Mouse (Mus musculus): ENCODE data around the gene Polm. TPM values are rescaled to one million over a fixed set of nuclear protein-coding genes. Genes with fewer than 3 reads are reported as not detected.

Polm gene
- total and polyA plus RNA-seq, 3 experiments = 5.4 to 18.3 TPM; not detected in 1

DNA sequence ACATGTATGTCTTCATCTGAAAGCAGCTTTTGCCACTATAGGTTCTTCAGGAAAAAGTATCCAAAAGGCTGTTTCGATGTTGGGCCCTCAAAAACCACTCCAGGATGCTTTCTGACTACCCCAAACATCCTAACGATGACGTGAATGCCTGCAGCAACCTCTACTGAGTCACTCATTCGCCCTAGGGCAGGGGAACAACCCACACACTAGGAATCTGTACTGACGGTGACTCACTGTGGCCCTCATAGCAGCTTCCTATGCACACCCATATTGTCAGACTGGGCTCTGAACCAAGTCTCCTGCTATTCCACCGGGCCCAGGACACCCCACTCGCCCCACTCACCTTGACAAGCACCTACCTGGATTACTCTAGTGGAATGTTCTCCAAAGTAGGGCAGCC, 2.8 kb downstream of the Polm start:
- Histone ChIP-seq H3K9me3 (replicated peaks; ENCODE audit: insufficient read depth, low read length) (no peaks in the 10 kb centered on the region), H3K79me2 (ENCODE audit: control insufficient read depth, insufficient read depth, low read length, poor library complexity) (peaks cover 2% of the 10 kb centered on the region; the same call in 1 of the 2 replicates), H3K4me3 (ENCODE audit: control insufficient read depth in 1 of 2, insufficient read depth in 1 of 2, low read depth in 2 of 2, low read length in 2 of 2) (no peak overlapping the region), H3K36me3 (ENCODE audit: control insufficient read depth in 1 of 2, insufficient read depth in 2 of 2, low read length in 2 of 2) (peaks cover 5 to 7% of the 10 kb centered on the region in 2 experiments), H3K27me3 (ENCODE audit: control insufficient read depth in 1 of 2, insufficient read depth in 2 of 2, low read length in 2 of 2) (no peaks in the 10 kb centered on the region), H3K9ac (ENCODE audit: control insufficient read depth, low read depth, low read length, poor library complexity, severe bottlenecking) (no peak overlapping the region), H3K4me1 (ENCODE audit: control insufficient read depth in 1 of 2, insufficient read depth in 2 of 2, low read length in 2 of 2) (peaks cover 5 to 7% of the 10 kb centered on the region in 2 experiments; a peak in 3 of 4 replicates), H3K27ac (ENCODE audit: control insufficient read depth, low read depth, low read length) (no peak overlapping the region)
- TF ChIP-seq ZC3H11A (IDR thresholded peaks at IDR 0.05; ENCODE audit: low read depth, low read length) (no peak), TAL1 (IDR thresholded peaks at IDR 0.05; ENCODE audit: low read length) (no peak), KAT2A (conservative IDR thresholded peaks at IDR 0.05; ENCODE audit: low read depth, low read length) (no peak), POLR2AphosphoS2 (IDR thresholded peaks at IDR 0.05; ENCODE audit: low read length) (no peak), BHLHE40 (IDR thresholded peaks at IDR 0.05; ENCODE audit: borderline replicate concordance, low read depth, low read length) (no peak), MYB (IDR thresholded peaks at IDR 0.05; ENCODE audit: low read depth, low read length) (no peak), CHD1 (IDR thresholded peaks at IDR 0.05; ENCODE audit: low read depth, low read length) (no peak), RCOR1 (IDR thresholded peaks at IDR 0.05; ENCODE audit: low read depth, low read length) (no peak), ZKSCAN1 (IDR thresholded peaks at IDR 0.05; ENCODE audit: low read depth, low read length) (no peak), MAFK (IDR thresholded peaks at IDR 0.05; ENCODE audit: borderline replicate concordance, low read depth, low read length) (no peak), POLR2AphosphoS5 (IDR thresholded peaks at IDR 0.05; ENCODE audit: borderline replicate concordance, low read depth, low read length) (no peak), NELFE (IDR thresholded peaks at IDR 0.05; ENCODE audit: low read depth, low read length) (no peak), MEF2A (IDR thresholded peaks at IDR 0.05; ENCODE audit: extremely low read depth, insufficient replicate concordance, low read depth, low read length, poor library complexity, severe bottlenecking) (no peak), CTCF (IDR thresholded peaks at IDR 0.05 in 2 of 3, conservative IDR thresholded peaks at IDR 0.05 in 1 of 3; ENCODE audit: control insufficient read depth in 1 of 3, insufficient read depth in 1 of 3, low read depth in 2 of 3, low read length in 3 of 3, poor library complexity in 1 of 3, severe bottlenecking in 1 of 3) (no peak)
- DNase-seq (ENCODE audit: low read depth, low spot score) = no peak

DNA sequence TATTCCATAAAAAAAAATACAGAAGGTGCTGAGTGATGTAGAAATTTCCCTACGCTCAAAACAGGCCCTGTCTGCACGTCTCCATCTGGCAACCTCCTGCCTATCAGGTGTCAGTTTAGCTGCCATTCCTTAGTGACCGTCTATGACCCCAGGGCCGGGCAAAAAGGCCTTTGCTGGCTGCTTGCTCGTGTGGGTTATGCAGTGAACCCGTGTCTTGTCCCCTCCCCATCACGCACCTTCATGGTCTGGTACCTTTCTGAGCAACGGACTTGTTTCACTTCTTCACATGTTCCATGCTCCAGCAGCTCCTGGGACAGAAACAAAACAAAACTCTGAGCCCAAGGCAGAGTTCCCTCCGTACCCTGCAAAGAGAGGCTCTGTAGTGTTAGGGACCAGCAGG, 3.3 kb downstream of the Polm start:
- Histone ChIP-seq H3K27ac (ENCODE audit: control insufficient read depth, low read depth, low read length) (no peak overlapping the region), H3K4me1 (ENCODE audit: control insufficient read depth in 1 of 2, insufficient read depth in 2 of 2, low read length in 2 of 2) (peaks cover 9 to 12% of the 10 kb centered on the region in 2 experiments), H3K79me2 (ENCODE audit: control insufficient read depth, insufficient read depth, low read length, poor library complexity) (peaks cover 2% of the 10 kb centered on the region; the same call in 1 of the 2 replicates), H3K27me3 (ENCODE audit: control insufficient read depth in 1 of 2, insufficient read depth in 2 of 2, low read length in 2 of 2) (no peaks in the 10 kb centered on the region), H3K36me3 (ENCODE audit: control insufficient read depth in 1 of 2, insufficient read depth in 2 of 2, low read length in 2 of 2) (peaks cover 5 to 11% of the 10 kb centered on the region in 2 experiments), H3K9me3 (replicated peaks; ENCODE audit: insufficient read depth, low read length) (no peaks in the 10 kb centered on the region), H3K4me3 (ENCODE audit: control insufficient read depth in 1 of 2, insufficient read depth in 1 of 2, low read depth in 2 of 2, low read length in 2 of 2) (no peak overlapping the region), H3K9ac (ENCODE audit: control insufficient read depth, low read depth, low read length, poor library complexity, severe bottlenecking) (no peak overlapping the region)
- no peak for DNase-seq (ENCODE audit: low read depth, low spot score)
- TF ChIP-seq ETS1 (IDR thresholded peaks at IDR 0.05; ENCODE audit: low read depth, low read length) (no peak), MAZ (IDR thresholded peaks at IDR 0.05; ENCODE audit: low read depth, low read length) (no peak), CHD2 (IDR thresholded peaks at IDR 0.05; ENCODE audit: low read length) (no peak), E2F4 (IDR thresholded peaks at IDR 0.05; ENCODE audit: borderline replicate concordance, low read depth, low read length) (no peak), MXI1 (IDR thresholded peaks at IDR 0.05; ENCODE audit: low read depth, low read length) (no peak), HCFC1 (IDR thresholded peaks at IDR 0.05; ENCODE audit: low read depth, low read length) (no peak), SMC3 (IDR thresholded peaks at IDR 0.05; ENCODE audit: low read depth, low read length) (no peak), POLR2AphosphoS2 (IDR thresholded peaks at IDR 0.05; ENCODE audit: low read length) (no peak), EP300 (IDR thresholded peaks at IDR 0.05; ENCODE audit: low read depth in 1 of 2, low read length in 2 of 2) (no peak), KAT2A (conservative IDR thresholded peaks at IDR 0.05; ENCODE audit: low read depth, low read length) (no peak), MAX (IDR thresholded peaks at IDR 0.05; ENCODE audit: low read length) (no peak)

All from MEL (cell line).